Mouse (Mus musculus): ENCODE data around the gene Rhot1.

GRCm38 (mm10) chr11:80208465-80208859 is 357 bp upstream of the Rhot1 start:
- TF ChIP-seq CTCF (IDR thresholded peaks at IDR 0.05; ENCODE audit: low read depth) (no peak), EP300 (optimal IDR thresholded peaks at IDR 0.05) (no peak)
